Mouse (Mus musculus): ENCODE data around the gene Slc10a1. TPM values are rescaled to one million over a fixed set of nuclear protein-coding genes. Genes with fewer than 3 reads are reported as not detected.
A peak's percentile ranks its signal among the peaks of the same experiment; 100 is the strongest.
"Not testable (repeated sequence)": the region's sequence is repeated elsewhere in the genome, so short reads cannot be mapped to it uniquely, and the experiment has no call there.

Slc10a1 gene
- polyA plus RNA-seq, 1 experiment = not detected

DNA sequence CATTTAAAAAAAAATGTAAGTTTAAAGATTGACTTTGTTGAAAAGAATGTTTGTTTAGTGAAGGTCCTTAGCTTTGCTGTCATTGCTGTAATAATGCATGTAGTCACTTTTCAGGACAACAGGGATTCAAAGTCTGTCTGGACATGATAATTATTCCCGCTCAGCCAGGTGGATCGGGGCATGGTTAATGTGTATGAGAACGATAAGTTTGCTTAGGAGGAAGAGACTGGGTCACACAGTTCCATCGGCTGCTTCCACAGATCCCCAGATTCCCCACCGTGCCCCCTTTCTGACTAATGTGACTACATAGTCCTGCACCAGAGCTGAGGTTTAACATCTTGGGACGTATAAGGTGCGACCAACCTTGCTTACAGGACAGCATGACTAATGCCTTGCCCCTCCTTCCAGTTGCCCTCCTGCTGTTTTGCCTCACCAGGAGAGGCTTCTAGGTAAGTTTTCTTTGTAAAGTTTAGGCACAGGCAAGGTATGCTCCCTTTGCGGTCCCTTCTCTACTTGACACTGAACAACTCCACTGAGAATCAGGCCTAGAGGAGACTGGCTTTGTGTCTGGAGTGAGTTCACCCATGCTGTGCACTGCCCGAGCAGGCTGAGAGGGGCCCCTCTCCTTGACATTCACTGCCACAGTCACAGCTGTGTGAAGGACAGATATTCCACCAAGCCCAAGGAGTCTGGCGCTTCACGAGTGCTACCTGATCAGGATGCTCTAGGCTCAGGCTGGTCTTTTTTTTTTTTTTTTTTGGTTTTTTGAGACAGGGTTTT, 2.3 kb downstream of the Slc10a1 start:
- no peak for DNase-seq (ENCODE audit: low read depth)
- no peak for TF ChIP-seq POLR2A (IDR thresholded peaks at IDR 0.05; ENCODE audit: borderline replicate concordance, extremely low read depth, insufficient read depth, insufficient read length, poor library complexity, severe bottlenecking)
- TF ChIP-seq CTCF (IDR thresholded peaks at IDR 0.05; ENCODE audit: borderline replicate concordance, extremely low read depth, insufficient read depth, insufficient read length) = no peak

DNA sequence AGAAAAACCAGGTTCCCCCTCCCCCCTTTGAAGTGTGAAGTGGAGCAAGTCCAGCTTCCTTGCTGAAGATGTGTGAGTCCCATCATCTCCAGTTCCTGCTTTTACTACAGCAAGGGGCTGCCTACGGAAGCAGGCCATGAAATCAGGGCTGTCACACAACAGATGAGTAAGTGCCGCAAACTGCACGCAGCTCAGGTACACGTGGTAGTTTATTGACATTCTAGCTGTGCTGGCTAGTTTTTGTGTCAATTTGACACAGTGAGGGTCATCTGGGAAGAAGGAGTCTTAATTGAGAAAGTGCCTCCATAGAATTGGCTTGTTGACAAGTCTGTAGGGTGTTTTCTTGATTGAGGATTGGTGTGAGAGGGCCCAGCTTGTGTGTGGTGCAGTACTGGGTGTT, 5.9 kb downstream of the Slc10a1 start:
- TF ChIP-seq POLR2A (IDR thresholded peaks at IDR 0.05; ENCODE audit: borderline replicate concordance, extremely low read depth, insufficient read depth, insufficient read length, poor library complexity, severe bottlenecking) = no peak
- no peak for TF ChIP-seq CTCF (IDR thresholded peaks at IDR 0.05; ENCODE audit: borderline replicate concordance, extremely low read depth, insufficient read depth, insufficient read length)
- no peak for DNase-seq (ENCODE audit: low read depth)

DNA sequence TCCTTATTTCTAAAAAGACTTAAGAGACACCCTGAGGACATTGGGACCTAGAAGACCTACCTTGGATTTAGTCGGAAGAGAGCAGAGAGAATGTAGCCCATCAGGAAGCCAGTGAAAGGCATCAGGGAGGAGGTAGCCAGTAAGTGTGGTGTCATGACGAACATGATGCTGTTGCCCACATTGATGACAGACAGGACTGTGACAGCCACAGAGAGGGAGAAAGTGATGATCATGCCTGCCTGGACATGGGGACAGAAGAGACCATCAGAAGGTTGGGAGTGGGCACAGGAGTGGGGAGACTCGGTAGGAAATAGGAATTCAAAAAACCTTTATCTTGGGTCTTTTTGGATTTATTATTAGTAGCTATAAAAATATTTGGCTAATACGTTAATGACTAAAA, 10.5 kb downstream of the Slc10a1 start:
- TF ChIP-seq CTCF (IDR thresholded peaks at IDR 0.05; ENCODE audit: borderline replicate concordance, extremely low read depth, insufficient read depth, insufficient read length) (no peak), POLR2A (IDR thresholded peaks at IDR 0.05; ENCODE audit: borderline replicate concordance, extremely low read depth, insufficient read depth, insufficient read length, poor library complexity, severe bottlenecking) (no peak)
- DNase-seq (ENCODE audit: low read depth) = no peak

DNA sequence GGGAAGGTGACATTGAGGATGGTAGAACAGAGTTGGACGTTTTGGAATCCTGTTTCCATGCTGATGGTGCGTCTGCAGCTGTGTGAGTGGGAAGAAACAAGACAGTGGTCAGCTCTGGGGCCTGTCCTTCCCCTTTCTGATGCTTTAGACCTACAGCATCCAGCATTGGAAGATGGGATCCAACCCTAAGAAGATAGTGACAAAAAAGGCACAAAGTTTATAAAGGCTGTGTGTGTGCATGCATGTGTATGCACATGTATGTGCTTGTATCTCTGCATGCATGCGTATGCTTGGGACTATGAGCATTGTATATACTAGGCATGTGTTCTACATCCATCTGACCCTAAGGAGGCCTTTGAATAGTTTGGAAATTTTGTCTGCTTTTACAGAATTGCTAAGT, 12.5 kb downstream of the Slc10a1 start:
- no peak for DNase-seq (ENCODE audit: low read depth)
- TF ChIP-seq CTCF (IDR thresholded peaks at IDR 0.05; ENCODE audit: borderline replicate concordance, extremely low read depth, insufficient read depth, insufficient read length) (no peak), POLR2A (IDR thresholded peaks at IDR 0.05; ENCODE audit: borderline replicate concordance, extremely low read depth, insufficient read depth, insufficient read length, poor library complexity, severe bottlenecking) (no peak)

DNA sequence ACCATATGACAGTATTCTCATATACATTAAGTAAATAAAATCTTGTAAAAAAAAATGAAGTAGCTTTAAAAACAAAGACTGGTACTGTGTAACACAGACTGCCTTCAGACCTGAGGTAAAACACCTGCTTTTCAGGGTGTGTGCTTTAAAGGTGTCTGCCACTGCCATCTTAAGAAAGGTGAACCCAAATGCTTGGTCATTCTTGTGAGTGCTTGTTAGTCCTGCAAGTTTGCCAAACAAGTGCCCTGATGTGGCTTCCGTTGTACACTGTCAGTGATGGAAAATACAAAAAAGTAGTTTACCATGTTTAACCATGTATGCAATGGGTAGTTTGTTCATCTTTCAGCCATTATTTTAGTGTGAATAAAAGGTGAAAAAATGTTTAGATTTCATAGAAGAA, 16.0 kb downstream of the Slc10a1 start:
- TF ChIP-seq POLR2A (IDR thresholded peaks at IDR 0.05; ENCODE audit: borderline replicate concordance, extremely low read depth, insufficient read depth, insufficient read length, poor library complexity, severe bottlenecking) (no peak), CTCF (IDR thresholded peaks at IDR 0.05; ENCODE audit: borderline replicate concordance, extremely low read depth, insufficient read depth, insufficient read length) (no peak)
- DNase-seq (ENCODE audit: low read depth) = no peak

DNA sequence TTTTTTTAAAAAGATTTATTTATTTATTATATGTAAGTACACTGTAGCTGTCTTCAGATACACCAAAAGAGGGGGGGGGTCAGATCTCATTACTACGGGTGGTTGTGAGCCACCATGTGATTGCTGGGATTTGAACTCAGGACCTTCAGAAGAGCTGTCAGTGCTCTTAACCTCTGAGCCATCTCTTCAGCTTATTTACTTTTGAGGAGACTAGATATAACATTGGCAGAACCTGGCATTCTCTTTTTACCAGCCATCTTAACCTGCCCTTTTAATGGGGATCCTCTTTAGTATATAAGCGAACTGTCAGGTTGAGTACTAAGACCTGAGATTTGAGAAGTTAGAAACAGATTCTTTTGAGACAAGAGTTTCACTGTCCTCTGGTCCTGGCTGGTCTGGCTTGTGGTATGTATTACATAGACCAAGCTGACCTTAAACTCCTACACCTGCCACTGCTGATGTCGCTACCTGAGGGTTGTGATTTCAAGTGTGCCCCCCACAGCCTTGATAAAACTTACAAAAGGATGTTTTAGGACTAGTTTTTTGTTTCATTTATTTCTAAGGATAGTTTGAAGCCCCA, 16.8 kb downstream of the Slc10a1 start:
- no peak for DNase-seq (ENCODE audit: low read depth)
- TF ChIP-seq POLR2A (IDR thresholded peaks at IDR 0.05; ENCODE audit: borderline replicate concordance, extremely low read depth, insufficient read depth, insufficient read length, poor library complexity, severe bottlenecking) (no peak), CTCF (IDR thresholded peaks at IDR 0.05; ENCODE audit: borderline replicate concordance, extremely low read depth, insufficient read depth, insufficient read length) (no peak)

DNA sequence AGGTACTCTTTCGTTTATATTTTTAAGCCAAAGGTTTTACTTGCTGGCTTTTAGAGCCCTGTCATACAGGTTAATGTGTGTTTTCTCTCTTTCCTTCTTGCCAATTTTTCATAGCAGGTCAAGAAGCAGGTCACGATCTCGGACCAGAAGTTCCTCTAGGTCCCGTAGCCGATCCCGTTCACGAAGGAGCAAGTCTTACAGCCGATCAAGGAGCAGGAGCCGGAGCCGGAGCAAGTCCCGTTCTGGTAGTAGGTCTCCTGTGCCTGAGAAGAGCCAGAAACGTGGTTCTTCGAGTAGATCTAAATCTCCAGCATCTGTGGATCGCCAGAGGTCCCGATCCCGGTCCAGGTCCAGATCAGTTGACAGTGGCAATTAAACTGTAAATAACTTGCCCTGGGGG, 18.9 kb downstream of the Slc10a1 start:
- not testable (repeated sequence) for DNase-seq (ENCODE audit: low read depth)

DNA sequence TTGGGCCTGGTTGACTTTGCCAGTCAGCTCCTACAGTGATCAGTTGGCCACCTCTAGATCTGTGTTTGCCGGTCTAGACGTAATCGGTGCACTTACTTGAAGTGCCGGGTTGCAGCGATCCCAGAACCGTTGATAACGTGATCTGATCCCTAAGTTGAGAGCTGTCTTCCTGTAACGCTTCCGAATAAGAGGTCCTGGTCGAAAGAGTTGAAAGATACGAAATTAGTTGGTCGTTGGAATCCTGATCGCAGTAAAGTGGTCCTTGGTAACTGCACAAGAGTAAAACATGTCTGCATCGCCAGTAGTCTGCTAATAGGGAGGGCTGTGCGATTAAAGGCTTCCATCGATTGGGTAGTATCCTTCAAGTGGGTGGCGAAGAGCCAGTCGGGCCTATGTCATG, 20.3 kb downstream of the Slc10a1 start:
- TF ChIP-seq POLR2A (IDR thresholded peaks at IDR 0.05; ENCODE audit: borderline replicate concordance, extremely low read depth, insufficient read depth, insufficient read length, poor library complexity, severe bottlenecking) (no peak), CTCF (IDR thresholded peaks at IDR 0.05; ENCODE audit: borderline replicate concordance, extremely low read depth, insufficient read depth, insufficient read length) (no peak)
- DNase-seq (ENCODE audit: low read depth) = no peak

DNA sequence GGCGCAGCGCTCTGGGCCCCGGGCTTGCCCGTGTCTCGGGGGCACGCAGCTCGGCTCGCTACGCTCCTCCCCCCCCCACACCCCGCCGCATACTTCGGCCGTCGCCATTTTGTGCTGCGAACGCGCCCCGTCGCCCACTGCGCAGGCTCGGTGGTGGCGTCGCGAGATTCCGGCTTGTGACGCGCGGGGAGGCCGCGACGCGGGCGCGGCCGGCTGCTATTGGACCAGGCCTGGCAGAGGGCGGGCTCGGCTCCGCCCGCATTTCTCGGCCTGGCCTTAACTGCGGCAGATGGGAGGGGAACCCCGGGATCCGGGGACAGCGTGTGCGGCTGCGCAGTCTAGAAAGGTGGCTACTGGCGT, 22.5 kb downstream of the Slc10a1 start:
- TF ChIP-seq POLR2A (IDR thresholded peaks at IDR 0.05; ENCODE audit: borderline replicate concordance, extremely low read depth, insufficient read depth, insufficient read length, poor library complexity, severe bottlenecking) (peak; percentile 57; the same call in 1 of the 2 replicates), CTCF (IDR thresholded peaks at IDR 0.05; ENCODE audit: borderline replicate concordance, extremely low read depth, insufficient read depth, insufficient read length) (no peak)
- peak; percentile 99 for DNase-seq (ENCODE audit: low read depth)

DNA sequence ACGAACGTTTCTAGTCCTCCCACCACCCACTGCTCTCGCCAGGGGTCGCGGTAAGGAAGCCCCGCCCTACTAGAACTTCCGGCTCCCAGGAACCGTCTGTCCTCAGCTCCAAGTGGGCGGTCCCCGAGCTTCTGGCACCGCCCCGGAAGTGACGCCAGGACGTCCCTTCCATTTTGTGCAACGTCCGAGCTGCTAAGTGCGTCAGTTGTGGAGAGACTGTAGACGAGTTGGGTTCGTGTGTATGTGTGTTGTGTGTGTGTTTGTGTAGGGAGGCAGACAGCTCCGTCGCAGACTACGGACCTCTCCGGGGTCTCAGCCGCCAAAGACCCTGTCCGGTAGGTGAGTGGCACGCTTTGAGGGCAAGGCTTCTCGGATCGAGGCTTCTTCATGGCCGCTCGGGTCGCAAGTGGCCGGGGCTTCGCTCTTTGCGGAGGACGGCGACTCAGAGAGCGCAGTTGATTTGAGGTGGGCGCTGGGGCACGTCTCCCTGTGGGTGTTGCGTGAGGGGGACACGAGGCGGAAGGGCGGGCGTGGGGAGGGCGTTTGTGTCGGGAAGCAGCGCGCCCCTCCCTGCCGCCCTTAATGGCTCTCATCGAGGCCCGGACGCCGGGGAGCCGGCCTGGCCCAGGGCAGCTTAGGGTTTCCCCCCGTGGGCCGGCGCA, 23.0 kb downstream of the Slc10a1 start, which contains the start of gene Srsf5:
Srsf5 (plus strand) TSS at position 171 of the 662 bp plus-strand sequence.
- DNase-seq (ENCODE audit: low read depth) = peak; percentile 99
- TF ChIP-seq POLR2A (IDR thresholded peaks at IDR 0.05; ENCODE audit: borderline replicate concordance, extremely low read depth, insufficient read depth, insufficient read length, poor library complexity, severe bottlenecking) (peak; percentile 56; the same call in 1 of the 2 replicates), CTCF (IDR thresholded peaks at IDR 0.05; ENCODE audit: borderline replicate concordance, extremely low read depth, insufficient read depth, insufficient read length) (peak; percentile 49; the same call in 1 of the 2 replicates)

DNA sequence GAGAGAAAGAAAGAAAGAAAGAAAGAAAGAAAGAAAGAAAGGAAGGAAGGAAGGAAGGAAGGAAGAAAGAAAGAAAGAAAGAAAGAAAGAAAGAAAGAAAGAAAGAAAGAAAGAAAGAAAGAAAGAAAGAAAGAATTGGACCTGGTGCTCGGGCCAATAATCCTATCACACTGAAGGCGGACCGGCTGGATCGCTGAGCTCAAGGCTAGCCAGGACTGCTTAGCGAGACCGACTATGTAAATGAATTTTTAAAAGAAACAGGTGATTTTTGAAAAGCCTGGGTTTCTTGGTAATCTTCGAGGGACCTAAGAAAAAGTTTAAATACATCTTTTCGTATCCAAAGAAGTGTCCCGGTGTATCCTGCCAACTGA, 23.6 kb downstream of the Slc10a1 start:
- DNase-seq (ENCODE audit: low read depth) = not testable (repeated sequence)

DNA sequence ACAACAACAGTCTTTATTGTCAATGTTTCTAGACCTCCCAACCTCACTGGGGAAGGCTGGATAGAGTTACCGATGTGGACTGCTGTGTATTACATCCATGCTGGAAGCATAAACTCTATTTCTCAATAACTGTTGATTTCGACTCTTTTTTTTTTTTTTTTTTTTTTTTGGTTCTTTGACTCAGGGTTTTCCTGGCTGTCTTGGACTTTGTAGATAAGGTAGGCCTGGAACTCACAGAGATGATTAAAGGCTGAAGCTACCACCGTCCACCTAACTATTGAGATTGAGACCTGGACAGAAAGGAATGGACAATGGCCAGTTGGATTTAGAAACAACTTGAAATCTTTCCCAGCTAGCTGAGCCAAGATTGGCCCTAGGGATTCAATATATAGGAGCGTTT, 24.3 kb downstream of the Slc10a1 start:
- DNase-seq (ENCODE audit: low read depth) = no peak
- TF ChIP-seq POLR2A (IDR thresholded peaks at IDR 0.05; ENCODE audit: borderline replicate concordance, extremely low read depth, insufficient read depth, insufficient read length, poor library complexity, severe bottlenecking) (no peak), CTCF (IDR thresholded peaks at IDR 0.05; ENCODE audit: borderline replicate concordance, extremely low read depth, insufficient read depth, insufficient read length) (no peak)

Measured in brain, embryonic 14.5 days (tissue).